Mouse (Mus musculus) embryo, embryonic 11 days (tissue): ENCODE measurements around the gene Klhl29.
"Not testable (repeated sequence)": the region's sequence is repeated elsewhere in the genome, so short reads cannot be mapped to it uniquely, and the experiment has no call there.

ENCODE experiments used
- DNase-seq: peaks from one replicate; pipeline ENCODE4 v3.0.0-alpha.2; 2015

Gene Klhl29

GRCm38 (mm10) chr12:5353416-5353815, 22.1 kb downstream of the Klhl29 start:
- no peak for DNase-seq

GRCm38 (mm10) chr12:5352771-5353170, 22.7 kb downstream of the Klhl29 start:
- no peak for DNase-seq

- DNase-seq: no peak
Measured at GRCm38 (mm10) chr12:5350491-5351285, 24.8 kb downstream of the Klhl29 start.

- no peak for DNase-seq
Measured at GRCm38 (mm10) chr12:5345088-5345487, 30.4 kb downstream of the Klhl29 start.

GRCm38 (mm10) chr12:5344457-5344856, 31.0 kb downstream of the Klhl29 start:
- DNase-seq: not testable (repeated sequence)

- DNase-seq: no peak
Measured at GRCm38 (mm10) chr12:5340151-5340603, 35.3 kb downstream of the Klhl29 start.

- DNase-seq: peak; percentile 53
Measured at GRCm38 (mm10) chr12:5336927-5337712, 38.4 kb downstream of the Klhl29 start.

GRCm38 (mm10) chr12:5336331-5336730, 39.2 kb downstream of the Klhl29 start:
- no peak for DNase-seq

- no peak for DNase-seq
Measured at GRCm38 (mm10) chr12:5334956-5335355, 40.5 kb downstream of the Klhl29 start.

- DNase-seq: no peak
Measured at GRCm38 (mm10) chr12:5334175-5334574, 41.3 kb downstream of the Klhl29 start.

- DNase-seq: peak; percentile 28
Measured at GRCm38 (mm10) chr12:5331810-5332484, 43.5 kb downstream of the Klhl29 start.

GRCm38 (mm10) chr12:5330496-5331070, 44.9 kb downstream of the Klhl29 start:
- no peak for DNase-seq

GRCm38 (mm10) chr12:5322444-5323087, 52.9 kb downstream of the Klhl29 start:
- DNase-seq: no peak

GRCm38 (mm10) chr12:5321017-5321416, 54.5 kb downstream of the Klhl29 start:
- DNase-seq: no peak

GRCm38 (mm10) chr12:5319359-5319973, 56.0 kb downstream of the Klhl29 start:
- DNase-seq: peak; percentile 70

- no peak for DNase-seq
Measured at GRCm38 (mm10) chr12:5316029-5316567, 59.4 kb downstream of the Klhl29 start.

GRCm38 (mm10) chr12:5307923-5308322, 67.6 kb downstream of the Klhl29 start:
- DNase-seq: no peak

- no peak for DNase-seq
Measured at GRCm38 (mm10) chr12:5305466-5305865, 70.0 kb downstream of the Klhl29 start.

GRCm38 (mm10) chr12:5303912-5304311, 71.6 kb downstream of the Klhl29 start:
- no peak for DNase-seq

- no peak for DNase-seq
Measured at GRCm38 (mm10) chr12:5303100-5303499, 72.4 kb downstream of the Klhl29 start.

GRCm38 (mm10) chr12:5301841-5302240, 73.6 kb downstream of the Klhl29 start:
- no peak for DNase-seq

GRCm38 (mm10) chr12:5296422-5296821, 79.1 kb downstream of the Klhl29 start:
- no peak for DNase-seq
